Mouse (Mus musculus): Measurements from ENCODE around the gene Mbip. TPM values are rescaled to one million over a fixed set of nuclear protein-coding genes. Genes with fewer than 3 reads are reported as not detected.

Mbip gene
- polyA plus RNA-seq, 1 experiment from 2014 or later = 46.0 TPM

DNA sequence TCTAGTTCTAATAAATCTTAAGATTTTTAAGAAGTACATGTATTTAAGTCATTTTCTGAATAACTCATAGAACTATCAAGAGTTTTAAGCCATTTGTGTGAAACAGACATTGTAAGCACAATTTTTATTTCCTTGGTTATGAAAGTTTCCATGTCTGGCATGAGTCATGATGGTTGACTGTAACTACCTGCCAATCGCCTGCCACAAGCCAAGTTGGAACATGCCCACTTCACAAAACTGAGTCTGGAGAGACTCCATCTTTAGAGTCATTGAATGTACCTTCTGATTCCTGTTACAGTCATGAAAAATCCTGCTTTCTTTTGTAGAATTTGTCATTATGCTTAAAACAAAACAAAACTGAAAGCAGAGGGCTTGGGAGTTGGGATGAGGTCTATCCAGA lies 19.8 kb downstream of the Mbip start:
- no peak overlapping the region for H3K9ac ChIP-seq (ENCODE audit: low read length)
- H3K4me2 ChIP-seq = no peak overlapping the region
- H3K27ac ChIP-seq (ENCODE audit: low read depth, low read length) = no peak overlapping the region
- H3K36me3 ChIP-seq (ENCODE audit: control insufficient read depth, insufficient read depth, low read length) = peaks cover 3% of the 10 kb centered on the region; the same call in 1 of the 2 replicates
- H3K4me3 ChIP-seq (ENCODE audit: low read depth, low read length) = no peak overlapping the region
- DNase-seq (ENCODE audit: low spot score, missing footprints) (peak; percentile 68), ATAC-seq (ENCODE audit: low FRiP score) (no peak)
- no peaks in the 10 kb centered on the region for H3K4me1 ChIP-seq (ENCODE audit: control insufficient read depth, insufficient read depth, low read length)
- no peaks in the 10 kb centered on the region for H3K9me3 ChIP-seq (ENCODE audit: control insufficient read depth, low read length)
- 100% methylated on average over 1 of the region's 1 CpGs for WGBS
- no peaks in the 10 kb centered on the region for H3K27me3 ChIP-seq (ENCODE audit: control insufficient read depth, insufficient read depth, low read length)

DNA sequence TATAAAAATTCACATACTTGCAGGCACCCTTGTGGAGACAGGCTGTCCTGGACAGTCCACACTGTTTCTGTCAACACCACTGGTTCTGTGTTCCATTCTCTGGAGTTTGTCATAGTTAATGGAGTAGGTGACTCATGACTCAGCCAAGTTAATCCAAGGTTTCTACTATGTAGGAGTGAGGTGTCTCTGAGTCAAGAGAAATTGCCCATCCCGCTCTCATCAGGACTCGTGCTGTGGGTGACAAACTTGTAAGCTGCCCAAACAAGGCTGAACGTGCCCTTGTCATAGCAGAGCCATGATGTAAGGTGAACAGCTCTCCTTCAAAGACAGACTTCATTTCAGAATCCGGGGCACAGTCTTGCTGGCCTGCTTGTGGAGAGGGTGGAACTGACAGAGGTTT lies 26.8 kb downstream of the Mbip start:
- no peak overlapping the region for H3K4me3 ChIP-seq (ENCODE audit: low read depth, low read length)
- H3K4me1 ChIP-seq (ENCODE audit: control insufficient read depth, insufficient read depth, low read length) = no peaks in the 10 kb centered on the region
- 89% methylated on average over 4 of the region's 4 CpGs for WGBS
- H3K27me3 ChIP-seq (ENCODE audit: control insufficient read depth, insufficient read depth, low read length) = no peaks in the 10 kb centered on the region
- no peak overlapping the region for H3K9ac ChIP-seq (ENCODE audit: low read length)
- H3K27ac ChIP-seq (ENCODE audit: low read depth, low read length) = no peak overlapping the region
- no peak overlapping the region for H3K4me2 ChIP-seq
- peaks cover 3% of the 10 kb centered on the region; the same call in 1 of the 2 replicates for H3K9me3 ChIP-seq (ENCODE audit: control insufficient read depth, low read length)
- no peaks in the 10 kb centered on the region for H3K36me3 ChIP-seq (ENCODE audit: control insufficient read depth, insufficient read depth, low read length)
- DNase-seq (ENCODE audit: low spot score, missing footprints) (peak; percentile 49), ATAC-seq (ENCODE audit: low FRiP score) (no peak)

DNA sequence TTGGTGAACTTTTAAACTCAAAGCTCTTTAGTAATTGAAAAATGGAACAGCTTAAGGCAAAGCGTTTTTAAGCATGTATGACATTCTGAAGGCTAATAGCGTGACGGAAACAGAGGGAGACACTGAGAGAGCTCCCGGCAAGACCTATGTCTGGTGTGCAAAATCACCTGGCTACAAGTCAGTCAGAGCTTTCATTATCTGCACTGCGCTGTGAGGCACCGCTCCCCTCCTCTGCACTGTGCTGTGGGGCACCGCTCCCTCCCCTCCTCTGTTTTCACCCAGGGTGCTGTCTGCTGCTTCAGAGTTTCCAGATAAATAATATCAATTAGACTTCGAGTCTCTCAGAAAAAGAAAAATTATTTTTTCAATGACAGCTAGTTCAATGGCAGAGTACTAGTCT lies 27.6 kb downstream of the Mbip start:
- no peak overlapping the region for H3K27ac ChIP-seq (ENCODE audit: low read depth, low read length)
- H3K36me3 ChIP-seq (ENCODE audit: control insufficient read depth, insufficient read depth, low read length) = no peaks in the 10 kb centered on the region
- H3K4me1 ChIP-seq (ENCODE audit: control insufficient read depth, insufficient read depth, low read length) = no peaks in the 10 kb centered on the region
- ATAC-seq (ENCODE audit: low FRiP score) (no peak), DNase-seq (ENCODE audit: low spot score, missing footprints) (peak; percentile 17)
- 84% methylated on average over 8 of the region's 8 CpGs for WGBS
- H3K4me3 ChIP-seq (ENCODE audit: low read depth, low read length) = no peak overlapping the region
- no peak overlapping the region for H3K9ac ChIP-seq (ENCODE audit: low read length)
- H3K27me3 ChIP-seq (ENCODE audit: control insufficient read depth, insufficient read depth, low read length) = no peaks in the 10 kb centered on the region
- H3K9me3 ChIP-seq (ENCODE audit: control insufficient read depth, low read length) = peaks cover 4% of the 10 kb centered on the region; the same call in 1 of the 2 replicates
- H3K4me2 ChIP-seq = no peak overlapping the region

DNA sequence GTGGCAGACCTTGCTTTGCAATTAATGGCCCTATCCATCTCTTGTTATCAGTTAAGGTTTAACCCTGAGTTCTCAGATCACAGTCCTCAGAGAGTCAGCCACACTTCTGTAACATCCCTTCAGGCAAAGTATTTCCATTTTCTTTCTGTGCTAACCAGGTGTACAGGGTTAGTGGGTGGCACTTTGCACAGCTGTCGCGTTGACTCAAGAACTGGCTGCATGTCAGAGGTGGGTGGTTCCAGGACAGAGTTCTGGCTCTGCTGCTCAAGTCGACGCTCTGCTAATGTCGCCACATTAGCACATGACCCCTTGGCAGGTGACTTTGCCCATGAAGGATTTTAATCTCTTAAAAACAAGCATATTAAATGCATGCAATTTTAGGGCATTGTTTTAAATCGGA lies 39.9 kb downstream of the Mbip start:
- no peak overlapping the region for H3K9ac ChIP-seq (ENCODE audit: low read length)
- WGBS = 87% methylated on average over 6 of the region's 6 CpGs
- H3K27me3 ChIP-seq (ENCODE audit: control insufficient read depth, insufficient read depth, low read length) = no peaks in the 10 kb centered on the region
- no peaks in the 10 kb centered on the region for H3K9me3 ChIP-seq (ENCODE audit: control insufficient read depth, low read length)
- no peaks in the 10 kb centered on the region for H3K36me3 ChIP-seq (ENCODE audit: control insufficient read depth, insufficient read depth, low read length)
- H3K27ac ChIP-seq (ENCODE audit: low read depth, low read length) = no peak overlapping the region
- ATAC-seq (ENCODE audit: low FRiP score) (no peak), DNase-seq (ENCODE audit: low spot score, missing footprints) (no peak)
- H3K4me2 ChIP-seq = no peak overlapping the region
- no peak overlapping the region for H3K4me3 ChIP-seq (ENCODE audit: low read depth, low read length)
- H3K4me1 ChIP-seq (ENCODE audit: control insufficient read depth, insufficient read depth, low read length) = 0 out of 2 replicates have a peak, but pooled peaks cover 4% of the 10 kb centered on the region

DNA sequence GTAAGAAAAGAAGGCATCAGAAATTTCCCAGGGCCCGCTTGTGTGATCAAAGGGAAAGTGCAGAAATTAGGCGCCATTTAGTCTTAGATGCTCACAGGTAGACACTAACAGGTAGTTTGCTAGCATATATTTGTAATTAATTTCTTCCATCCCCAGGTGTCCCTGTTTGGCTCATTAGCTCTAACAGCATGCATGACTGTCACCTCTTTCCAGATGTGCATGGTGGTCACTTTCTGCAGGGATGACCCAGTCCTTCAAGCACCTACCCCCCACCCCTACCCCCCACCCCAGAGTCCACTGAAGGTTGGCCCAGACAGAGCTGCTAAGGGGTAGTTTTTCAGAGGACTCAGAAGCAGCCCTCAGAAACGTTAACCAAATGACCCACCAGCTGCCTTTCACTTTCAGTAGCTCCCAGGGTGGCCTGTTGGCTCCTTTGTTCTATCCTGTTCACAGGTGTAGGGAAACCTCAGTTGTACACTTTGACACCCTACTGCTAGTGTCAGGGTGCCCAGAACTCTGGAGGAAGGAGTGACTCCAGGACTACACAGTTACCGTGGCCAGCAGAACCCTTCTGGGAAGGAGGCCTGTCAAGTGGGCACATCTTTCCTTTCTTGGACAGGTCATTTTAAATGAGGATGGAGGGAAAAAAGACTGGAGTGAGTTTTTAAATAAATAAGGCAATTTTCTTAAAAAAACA lies 43.2 kb downstream of the Mbip start:
- Histone ChIP-seq H3K36me3 (ENCODE audit: control insufficient read depth, insufficient read depth, low read length) (no peaks in the 10 kb centered on the region), H3K27ac (ENCODE audit: low read depth, low read length) (no peak overlapping the region), H3K4me3 (ENCODE audit: low read depth, low read length) (peak overlapping the region; percentile 29; the same call in 1 of the 2 replicates), H3K4me1 (ENCODE audit: control insufficient read depth, insufficient read depth, low read length) (peaks cover 11% of the 10 kb centered on the region; the same call in 1 of the 2 replicates), H3K9me3 (ENCODE audit: control insufficient read depth, low read length) (no peaks in the 10 kb centered on the region), H3K27me3 (ENCODE audit: control insufficient read depth, insufficient read depth, low read length) (no peaks in the 10 kb centered on the region; the same call in 1 of the 2 replicates), H3K4me2 (peak overlapping the region; percentile 59), H3K9ac (ENCODE audit: low read length) (no peak overlapping the region; the same call in 1 of the 2 replicates)
- 36% methylated on average over 4 of the region's 4 CpGs for WGBS
- ATAC-seq (ENCODE audit: low FRiP score) (peak; percentile 67; the same call in 1 of the 2 replicates), DNase-seq (ENCODE audit: low spot score, missing footprints) (no peak)

DNA sequence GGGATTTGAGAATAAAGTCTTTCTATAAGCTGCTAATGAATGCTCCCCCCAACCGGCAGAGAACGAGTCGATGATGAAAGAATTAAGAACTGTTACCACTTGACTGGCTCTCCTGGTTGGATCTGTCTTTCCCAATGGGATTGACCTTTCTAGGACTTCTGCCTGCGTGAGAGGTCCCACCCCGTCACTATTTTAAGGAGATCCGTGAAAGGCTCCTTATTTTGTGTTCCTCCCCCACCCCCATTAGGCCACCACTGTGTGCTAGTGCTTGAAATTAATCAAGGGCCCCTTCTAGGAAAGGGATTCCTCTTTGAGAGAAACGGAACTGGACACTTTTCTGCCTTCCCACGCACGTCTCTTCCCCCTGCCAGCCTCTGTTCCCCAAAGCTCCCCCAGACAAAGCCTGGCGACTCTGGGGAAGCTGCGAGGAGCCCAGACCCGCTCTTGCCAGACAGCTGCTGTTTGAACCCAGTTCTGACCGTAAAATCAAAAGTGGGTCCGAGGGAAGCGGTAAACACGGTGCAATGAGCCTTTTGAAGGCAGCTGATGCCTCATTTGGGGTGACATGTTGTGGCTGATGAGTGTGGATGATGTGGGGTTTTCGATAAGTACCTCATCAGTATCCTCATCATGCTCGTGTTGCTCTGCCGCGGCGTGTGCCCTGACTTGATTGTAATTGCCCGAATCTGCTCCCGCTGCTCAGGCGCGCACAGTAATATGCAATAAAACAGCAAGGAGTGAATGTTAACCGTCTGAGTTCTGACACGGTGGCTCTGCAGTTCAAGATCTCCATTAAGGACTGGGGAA lies 44.0 kb downstream of the Mbip start:
- Histone ChIP-seq H3K27ac (ENCODE audit: low read depth, low read length) (no peak overlapping the region), H3K27me3 (ENCODE audit: control insufficient read depth, insufficient read depth, low read length) (no peaks in the 10 kb centered on the region; the same call in 1 of the 2 replicates), H3K4me3 (ENCODE audit: low read depth, low read length) (peak overlapping the region; percentile 29), H3K9me3 (ENCODE audit: control insufficient read depth, low read length) (no peaks in the 10 kb centered on the region), H3K4me2 (peak overlapping the region; percentile 59), H3K9ac (ENCODE audit: low read length) (peak overlapping the region; percentile 39), H3K36me3 (ENCODE audit: control insufficient read depth, insufficient read depth, low read length) (no peaks in the 10 kb centered on the region), H3K4me1 (ENCODE audit: control insufficient read depth, insufficient read depth, low read length) (peaks cover 11% of the 10 kb centered on the region; the same call in 1 of the 2 replicates)
- DNase-seq (ENCODE audit: low spot score, missing footprints) (peak; percentile 95), ATAC-seq (ENCODE audit: low FRiP score) (peak; percentile 75)
- WGBS = 12% methylated on average over 27 of the region's 27 CpGs

DNA sequence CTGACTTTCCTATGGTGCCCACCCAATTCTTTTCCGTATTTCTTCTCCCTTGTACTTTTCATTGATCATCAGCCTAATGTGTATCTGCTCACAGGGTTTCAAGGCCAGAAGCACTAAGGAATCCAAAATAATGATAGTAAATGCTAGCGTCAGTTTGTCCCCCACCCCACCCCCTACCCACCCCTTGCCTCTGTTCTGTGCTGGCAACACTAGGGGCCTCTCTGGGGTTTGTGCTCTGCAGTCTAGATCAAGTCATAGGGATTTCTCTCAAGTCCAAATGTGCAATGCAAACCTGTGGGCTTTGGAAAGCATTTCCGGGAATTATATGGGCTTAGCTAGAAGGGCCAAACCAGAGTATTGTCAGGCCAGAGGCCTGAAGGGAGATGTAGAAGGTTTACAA lies 46.1 kb downstream of the Mbip start:
- DNase-seq (ENCODE audit: low spot score, missing footprints) = no peak
- Histone ChIP-seq H3K9me3 (ENCODE audit: control insufficient read depth, low read length) (no peaks in the 10 kb centered on the region), H3K4me2 (no peak overlapping the region), H3K9ac (ENCODE audit: low read length) (no peak overlapping the region), H3K36me3 (ENCODE audit: control insufficient read depth, insufficient read depth, low read length) (no peaks in the 10 kb centered on the region), H3K27me3 (ENCODE audit: control insufficient read depth, insufficient read depth, low read length) (no peaks in the 10 kb centered on the region; the same call in 1 of the 2 replicates), H3K4me3 (ENCODE audit: low read depth, low read length) (no peak overlapping the region), H3K4me1 (ENCODE audit: control insufficient read depth, insufficient read depth, low read length) (peaks cover 11% of the 10 kb centered on the region; the same call in 1 of the 2 replicates), H3K27ac (ENCODE audit: low read depth, low read length) (no peak overlapping the region)
- WGBS = 68% methylated on average over 3 of the region's 3 CpGs
- ATAC-seq (ENCODE audit: low FRiP score) = no peak

DNA sequence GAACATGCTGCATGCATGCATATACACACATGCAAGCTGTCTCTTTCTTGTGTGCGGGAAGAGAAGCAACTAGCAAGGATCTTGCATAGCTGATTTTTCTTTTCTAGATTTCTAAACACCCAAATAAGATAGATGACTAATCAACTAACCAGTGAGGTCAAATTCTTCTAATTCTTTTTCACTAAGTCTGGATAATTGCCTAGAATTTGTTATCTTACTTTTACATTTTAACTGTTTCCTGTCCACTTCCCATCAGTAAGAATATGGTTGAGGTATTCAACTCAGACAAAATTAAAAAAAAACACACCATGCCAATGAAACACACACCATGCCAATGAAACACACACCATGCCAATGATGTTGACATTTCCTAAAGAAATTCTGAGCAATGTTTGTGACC lies 46.8 kb downstream of the Mbip start:
- no peaks in the 10 kb centered on the region for H3K9me3 ChIP-seq (ENCODE audit: control insufficient read depth, low read length)
- H3K4me1 ChIP-seq (ENCODE audit: control insufficient read depth, insufficient read depth, low read length) = peaks cover 11% of the 10 kb centered on the region; the same call in 1 of the 2 replicates
- no peak for DNase-seq (ENCODE audit: low spot score, missing footprints)
- no peak overlapping the region for H3K4me2 ChIP-seq
- H3K36me3 ChIP-seq (ENCODE audit: control insufficient read depth, insufficient read depth, low read length) = no peaks in the 10 kb centered on the region
- H3K27me3 ChIP-seq (ENCODE audit: control insufficient read depth, insufficient read depth, low read length) = no peaks in the 10 kb centered on the region; the same call in 1 of the 2 replicates
- 42% methylated on average over 1 of the region's 1 CpGs for WGBS
- no peak for ATAC-seq (ENCODE audit: low FRiP score)
- H3K4me3 ChIP-seq (ENCODE audit: low read depth, low read length) = no peak overlapping the region
- H3K9ac ChIP-seq (ENCODE audit: low read length) = no peak overlapping the region
- H3K27ac ChIP-seq (ENCODE audit: low read depth, low read length) = no peak overlapping the region

Data from midbrain, embryonic 11.5 days (tissue).